Mouse (Mus musculus) liver, adult 2 months (tissue): ENCODE data around the gene Nav2.

ENCODE experiments used
- CTCF ChIP-seq: fragments of 200-500 bp; IDR thresholded peaks from 2 replicates; pipeline ENCODE4 v1.5.1; 2011; ENCODE audit warnings: low read depth, low read length, control low read depth
- POLR2A ChIP-seq: fragments of 200-500 bp; IDR thresholded peaks from 2 replicates; pipeline ENCODE4 v1.6.1; 2011; ENCODE audit warnings: low read length, control low read depth; ENCODE audit not compliant: insufficient read depth; ENCODE audit errors: extremely low read depth

- TF ChIP-seq POLR2A (no peak), CTCF (no peak)
Observed at GRCm38 (mm10) chr7:49183696-49184095, 275.2 kb downstream of the Nav2 start.
